Mouse (Mus musculus): ENCODE results near the gene Stmn1.
A peak's percentile ranks its signal among the peaks of the same experiment; 100 is the strongest.

Gene Stmn1

GRCm38 (mm10) chr4:134468215-134468575 lies at the start of gene Stmn1:
Stmn1 (plus strand) TSS chr4:134468320.
- DNase-seq (ENCODE audit: low spot score in 2 of 2) = peak; percentile 93 to 94

DNA sequence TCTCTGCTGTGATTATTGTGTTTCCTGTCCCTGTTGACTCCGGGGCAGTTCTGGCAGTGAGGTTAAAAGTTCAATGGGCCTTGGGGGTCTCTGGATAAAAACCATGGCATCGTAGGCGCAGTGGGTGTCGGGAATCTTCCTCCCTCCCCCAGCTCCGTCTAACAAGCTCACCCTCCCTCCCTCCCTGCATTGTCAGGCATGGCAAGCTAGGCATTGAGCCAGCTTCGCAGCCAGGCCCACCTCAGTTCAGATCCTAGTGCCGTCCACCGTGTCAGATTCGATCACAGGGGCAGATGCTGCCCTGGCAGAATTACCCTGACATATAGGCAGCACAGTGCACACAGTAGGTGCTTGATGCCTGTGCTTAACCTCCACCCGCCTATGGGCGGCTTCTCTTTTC lies 46.1 kb upstream of the Stmn1 start:
- DNase-seq (ENCODE audit: low spot score in 2 of 2) = no peak

DNA sequence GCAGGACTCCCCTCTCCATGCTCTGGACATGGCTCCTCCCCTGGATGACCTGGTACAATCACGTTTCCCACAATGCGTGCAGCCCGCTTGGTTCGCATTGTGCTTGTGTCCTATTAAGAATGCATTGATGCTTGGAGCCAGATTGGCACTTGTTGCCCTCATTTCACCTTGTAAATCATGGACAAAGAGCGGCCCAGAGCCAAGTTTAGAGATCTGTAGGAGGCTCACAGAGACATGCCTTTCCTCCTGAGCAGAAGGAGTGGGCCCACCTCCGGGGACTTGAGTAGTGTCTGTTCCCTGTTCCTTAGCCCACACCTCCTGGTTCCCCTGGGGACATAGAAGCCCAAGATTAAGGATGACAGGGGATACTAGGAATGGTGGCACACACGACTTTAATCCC lies 44.2 kb upstream of the Stmn1 start:
- DNase-seq (ENCODE audit: low spot score in 2 of 2) = no peak

GRCm38 (mm10) chr4:134425088-134425487 lies 43.0 kb upstream of the Stmn1 start:
- DNase-seq (ENCODE audit: low spot score in 2 of 2) = no peak

GRCm38 (mm10) chr4:134430381-134431004 lies 37.6 kb upstream of the Stmn1 start:
- peak; percentile 82 to 91 for DNase-seq (ENCODE audit: low spot score in 2 of 2)

GRCm38 (mm10) chr4:134432686-134433360 lies 35.3 kb upstream of the Stmn1 start:
- no peak for DNase-seq (ENCODE audit: low spot score in 2 of 2)

DNA sequence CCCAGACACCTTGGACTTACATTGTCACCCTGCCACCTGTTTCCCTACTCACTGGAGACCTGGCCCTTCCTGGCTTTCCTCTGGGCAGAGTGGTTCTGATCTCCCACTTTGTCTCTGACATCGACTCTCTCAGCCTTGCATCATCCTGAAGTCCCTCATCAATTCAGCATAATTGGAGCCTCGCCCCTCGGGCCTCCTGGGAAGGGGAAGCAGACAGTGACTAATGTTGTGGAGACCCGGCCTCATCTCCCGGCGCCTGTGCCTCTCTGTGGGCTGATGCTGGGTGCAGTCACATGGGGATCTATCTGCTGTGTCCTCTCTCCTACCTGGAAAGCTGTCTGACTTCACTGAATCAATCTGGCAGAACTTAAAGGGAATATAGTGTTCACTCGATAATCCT lies 31.9 kb upstream of the Stmn1 start:
- no peak for DNase-seq (ENCODE audit: low spot score in 2 of 2)

DNA sequence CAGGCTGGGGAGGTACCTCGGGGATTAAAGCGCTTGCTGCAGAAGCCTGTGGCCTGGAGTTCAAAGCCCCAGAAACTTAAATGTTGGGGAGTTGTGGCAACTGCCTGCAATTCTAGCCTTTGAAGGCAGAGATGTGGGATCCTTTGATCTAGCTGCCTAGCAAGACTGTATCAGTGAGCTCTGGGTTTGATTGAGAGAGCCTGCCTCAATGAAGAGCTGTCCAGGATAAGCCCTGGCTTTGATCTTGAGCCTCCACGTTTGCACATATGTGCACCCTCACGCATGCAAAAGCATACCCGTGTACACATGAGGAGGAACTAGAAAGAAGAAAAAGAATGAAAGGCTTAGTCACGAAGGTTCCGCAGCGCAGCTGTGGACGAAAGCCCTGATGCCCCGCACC lies 31.5 kb upstream of the Stmn1 start:
- no peak for DNase-seq (ENCODE audit: low spot score in 2 of 2)

DNA sequence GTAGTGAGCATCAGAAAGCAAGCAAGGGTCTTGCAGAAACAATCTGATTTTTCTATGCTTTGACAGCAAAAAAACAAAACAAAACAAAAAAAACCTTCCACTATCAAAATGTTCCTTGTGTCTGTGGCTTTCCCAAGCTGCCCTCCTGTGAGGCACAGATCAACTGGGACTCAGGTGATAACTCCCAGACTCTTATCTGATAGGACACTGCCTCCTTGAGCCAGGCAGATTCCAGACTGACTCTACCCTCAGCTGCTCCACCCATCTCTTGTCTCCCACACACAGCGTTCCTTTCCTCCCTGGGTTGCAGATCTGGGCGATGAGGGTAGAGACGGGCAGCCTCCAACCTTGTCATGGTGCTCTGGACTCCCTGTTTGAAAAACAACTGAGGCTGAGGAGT lies 29.0 kb upstream of the Stmn1 start:
- no peak for DNase-seq (ENCODE audit: low spot score in 2 of 2)

GRCm38 (mm10) chr4:134439919-134440318 lies 28.2 kb upstream of the Stmn1 start:
- no peak for DNase-seq (ENCODE audit: low spot score in 2 of 2)

- no peak for DNase-seq (ENCODE audit: low spot score in 2 of 2)
Measured at GRCm38 (mm10) chr4:134442216-134442615, 25.9 kb upstream of the Stmn1 start.

DNA sequence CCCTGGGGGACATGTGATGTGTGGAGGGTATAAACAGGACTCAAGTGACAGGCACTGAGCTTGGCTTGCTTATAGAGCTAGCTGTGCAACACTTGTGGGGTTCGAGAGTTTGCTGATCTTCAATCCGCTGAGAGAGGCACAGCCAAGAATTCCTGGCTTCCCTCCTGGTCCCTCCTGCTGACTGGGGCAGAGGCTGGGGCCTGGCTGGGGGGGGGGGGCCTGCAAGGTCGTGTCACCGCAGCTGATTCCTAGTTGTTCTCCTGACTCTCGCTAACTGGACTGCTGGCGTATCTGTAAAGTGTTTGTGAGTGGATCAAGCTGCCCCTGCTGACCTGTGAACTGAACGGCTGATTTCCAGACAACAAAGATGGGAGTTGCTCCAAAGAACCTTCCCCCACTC lies 24.5 kb upstream of the Stmn1 start:
- no peak for DNase-seq (ENCODE audit: low spot score in 2 of 2)

- no peak for DNase-seq (ENCODE audit: low spot score in 2 of 2)
Measured at GRCm38 (mm10) chr4:134444949-134445348, 23.2 kb upstream of the Stmn1 start.

GRCm38 (mm10) chr4:134445489-134445888 lies 22.6 kb upstream of the Stmn1 start:
- no peak for DNase-seq (ENCODE audit: low spot score in 2 of 2)

DNA sequence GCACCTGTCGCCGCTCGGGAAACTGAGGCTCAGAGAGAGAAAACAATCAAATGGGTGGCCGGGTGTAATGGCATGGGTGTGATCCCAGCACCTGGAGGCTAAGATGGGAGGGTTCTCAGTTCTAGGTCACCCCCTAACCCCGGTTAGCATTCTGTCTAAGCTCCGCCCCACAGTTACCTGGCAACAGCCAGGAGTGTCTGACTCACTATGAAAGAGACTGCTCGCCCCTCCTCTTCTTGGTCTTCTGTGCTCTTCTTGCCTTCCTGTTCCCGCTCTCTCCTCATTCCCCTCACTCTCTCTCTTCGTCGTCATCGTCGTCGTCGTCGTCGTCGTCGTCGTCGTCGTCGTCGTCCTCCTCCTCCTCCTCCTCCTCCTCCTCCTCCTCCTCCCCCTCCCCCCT lies 20.2 kb upstream of the Stmn1 start:
- DNase-seq (ENCODE audit: low spot score in 2 of 2) = no peak

DNA sequence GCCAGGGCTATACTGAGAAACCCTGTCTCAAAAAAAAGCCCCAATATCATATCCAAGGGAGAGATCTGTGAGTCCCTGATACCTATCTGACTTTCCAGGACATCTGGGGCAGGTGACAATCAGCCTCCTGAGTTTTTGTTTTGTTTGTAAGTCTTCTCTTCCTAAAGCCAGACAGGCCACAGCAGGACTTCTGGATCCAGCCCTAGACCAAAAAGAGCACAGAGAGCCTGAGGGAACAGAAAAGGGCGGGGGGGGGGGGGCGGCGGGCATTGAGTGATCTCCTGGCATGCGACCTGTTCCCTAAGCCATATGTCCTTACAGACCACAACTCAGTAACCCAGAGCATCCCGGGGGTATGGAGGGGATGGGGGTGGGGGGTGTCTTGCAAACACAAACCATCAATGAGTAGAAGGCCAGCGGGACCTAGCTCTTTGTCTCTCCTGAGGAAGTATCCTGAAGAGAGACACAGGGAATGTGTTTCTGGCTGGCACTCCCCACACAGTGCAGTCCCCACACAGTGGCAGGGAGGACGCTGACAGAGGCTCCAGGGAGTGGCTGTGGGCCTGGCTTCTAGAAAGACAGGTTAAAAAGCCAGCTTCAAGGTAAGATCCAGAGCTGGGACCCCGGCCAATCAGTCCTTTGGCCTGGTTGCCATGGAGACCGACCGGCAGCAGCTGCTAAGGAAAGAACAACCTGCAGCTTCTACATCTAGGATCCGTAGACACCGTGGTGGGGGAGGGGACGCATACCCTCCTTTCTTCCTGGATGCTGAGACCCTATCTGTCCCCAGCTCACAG lies 18.3 kb upstream of the Stmn1 start:
- DNase-seq (ENCODE audit: low spot score in 2 of 2) = no peak

GRCm38 (mm10) chr4:134450392-134451195 lies 17.5 kb upstream of the Stmn1 start:
- peak in 1 of 2 experiments; percentile 59 for DNase-seq (ENCODE audit: low spot score in 2 of 2)

DNA sequence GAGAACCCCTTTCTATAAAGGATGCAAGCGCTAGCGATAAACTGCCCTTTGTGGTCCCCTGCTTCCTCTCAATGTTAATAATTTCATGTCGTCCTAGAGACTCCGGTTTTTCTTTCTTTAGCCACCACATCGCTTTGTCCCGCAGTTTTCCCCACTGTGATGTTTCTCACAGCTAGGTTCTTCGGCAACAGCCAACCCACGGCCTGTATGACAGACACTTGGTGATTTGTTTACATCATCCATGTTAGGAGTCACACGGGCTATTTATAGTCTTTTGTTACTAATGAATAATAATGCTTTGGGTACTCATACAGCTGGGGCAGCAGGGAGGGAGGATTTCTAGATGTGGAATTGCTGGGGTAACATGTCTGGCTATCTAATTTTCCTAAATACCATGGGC lies 16.6 kb upstream of the Stmn1 start:
- no peak for DNase-seq (ENCODE audit: low spot score in 2 of 2)

DNA sequence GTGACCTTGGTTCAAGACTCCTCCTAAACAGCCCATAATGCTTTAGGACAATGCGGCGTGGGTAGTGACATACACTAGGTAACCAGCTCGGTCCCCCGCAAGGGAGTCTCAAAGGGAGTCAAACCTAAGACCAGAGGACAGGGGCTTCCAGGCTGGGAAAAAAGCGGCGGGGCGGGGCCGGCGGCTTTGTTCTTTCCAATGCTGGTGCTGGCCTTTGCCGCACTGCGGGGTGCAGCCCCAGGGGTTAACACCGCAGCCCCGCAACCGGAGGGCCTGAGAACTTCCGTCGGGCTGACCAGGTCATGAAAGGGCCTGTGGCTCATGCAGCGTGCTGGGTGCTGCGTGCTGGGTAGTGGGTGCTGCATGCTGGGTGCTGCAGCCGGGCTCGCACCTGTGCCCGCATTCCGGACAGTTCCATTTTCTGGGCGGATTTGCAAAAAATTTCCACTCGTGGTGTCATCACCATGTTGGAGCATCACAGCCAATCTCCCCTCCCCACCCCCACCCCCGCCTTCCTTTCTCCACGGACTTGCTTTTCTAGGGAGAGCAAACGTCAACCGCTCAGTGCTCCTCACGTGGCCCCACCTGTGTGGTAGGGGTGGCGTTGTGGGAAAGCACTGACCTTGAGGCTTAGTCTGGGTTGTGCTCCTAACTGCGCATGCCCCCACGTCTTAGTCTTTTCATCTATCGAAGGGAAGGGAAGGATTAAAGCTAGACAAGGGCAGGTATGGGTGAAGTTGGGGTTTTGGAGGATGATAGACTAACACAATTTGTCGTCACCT lies 14.3 kb upstream of the Stmn1 start:
- no peak for DNase-seq (ENCODE audit: low spot score in 2 of 2)

DNA sequence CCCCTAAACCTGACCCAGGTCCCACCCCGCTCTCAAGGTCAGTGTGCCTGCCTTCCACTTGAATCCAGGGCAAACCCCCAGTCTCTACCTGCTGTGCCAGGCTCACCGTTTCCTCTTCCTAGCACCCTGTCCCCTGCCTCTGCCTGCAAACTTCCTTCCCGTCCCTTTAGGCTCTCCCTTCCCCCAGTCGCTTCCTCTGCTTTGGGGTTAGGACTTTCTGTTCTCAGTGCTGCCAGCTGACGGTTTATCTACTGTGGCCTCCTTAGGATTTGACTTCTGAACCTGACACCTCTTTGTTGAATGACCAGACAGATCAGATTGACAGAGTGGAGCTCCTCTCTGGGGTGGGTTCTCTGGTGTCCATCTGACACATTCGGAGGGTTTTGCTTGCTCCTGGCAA lies 12.8 kb upstream of the Stmn1 start:
- DNase-seq (ENCODE audit: low spot score in 2 of 2) = no peak

GRCm38 (mm10) chr4:134457130-134457825 lies 10.8 kb upstream of the Stmn1 start:
- no peak for DNase-seq (ENCODE audit: low spot score in 2 of 2)
